Mouse (Mus musculus): Measurements from ENCODE around the gene Gm17334.

DNA sequence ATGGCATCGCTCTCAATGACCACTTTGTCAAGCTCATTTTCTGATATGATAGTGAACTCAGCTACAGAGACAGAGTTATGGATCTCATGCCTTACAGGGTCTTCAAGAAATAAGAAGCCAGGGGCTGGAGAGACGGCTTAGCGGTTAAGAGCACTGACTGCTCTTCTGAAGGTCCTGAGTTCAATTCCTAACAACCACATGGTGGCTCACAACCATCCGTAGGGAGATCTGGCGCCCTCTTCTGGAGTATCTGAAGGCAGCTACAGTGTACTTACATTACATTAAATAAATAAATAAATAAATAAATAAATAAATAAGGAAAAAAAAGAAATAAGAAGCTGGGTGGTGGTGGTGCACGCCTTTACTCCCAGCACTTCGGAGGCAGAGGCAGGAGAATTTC, 39.2 kb downstream of the Gm17334 start:
- no peak for TF ChIP-seq TCF3 (IDR thresholded peaks at IDR 0.05; ENCODE audit: insufficient read length, low read depth)
- TF ChIP-seq E2F4 (IDR thresholded peaks at IDR 0.05; ENCODE audit: insufficient read depth), result no peak
- TF ChIP-seq REST (IDR thresholded peaks at IDR 0.05; ENCODE audit: insufficient read depth, insufficient read length), result no peak
- TF ChIP-seq POLR2A (IDR thresholded peaks at IDR 0.05; ENCODE audit: insufficient read length, low read depth), result no peak
- no peak for TF ChIP-seq MAX (IDR thresholded peaks at IDR 0.05; ENCODE audit: low read depth)
- TF ChIP-seq CEBPB (IDR thresholded peaks at IDR 0.05; ENCODE audit: insufficient read depth, poor library complexity, severe bottlenecking), result no peak

All from myocyte (in vitro differentiated cells).